Mouse (Mus musculus) liver, embryonic 15.5 days (tissue): Measurements from ENCODE around the gene Myo5c. TPM values are rescaled to one million over a fixed set of nuclear protein-coding genes. Genes with fewer than 3 reads are reported as not detected.

ENCODE experiments used
- ATAC-seq: fragments of 200-750 bp; cut with Nextera tagmentation; 2 replicates; pipeline ENCODE4 v1.8.0; 2017; ENCODE audit warnings: moderate number of reproducible peaks, mild to moderate bottlenecking, moderate library complexity; ENCODE audit not compliant: insufficient read depth
- H3K27ac ChIP-seq: fragments of 300-500 bp; sonication (generic); replicated peaks from 2 replicates; pipeline ENCODE4 v1.5.1; 2015; ENCODE audit warnings: mild to moderate bottlenecking, inconsistent platforms
- H3K27me3 ChIP-seq: fragments of 300-500 bp; sonication (generic); 2 replicates; pipeline ENCODE4 v1.6.1; 2015; ENCODE audit warnings: mild to moderate bottlenecking, inconsistent platforms
- H3K36me3 ChIP-seq: fragments of 300-500 bp; sonication (generic); replicated peaks from 2 replicates; pipeline ENCODE4 v1.6.1; 2015; ENCODE audit warnings: moderate library complexity, mild to moderate bottlenecking, inconsistent platforms
- H3K4me1 ChIP-seq: fragments of 300-500 bp; sonication (generic); replicated peaks from 2 replicates; pipeline ENCODE4 v1.6.1; 2015; ENCODE audit warnings: inconsistent platforms
- H3K4me2 ChIP-seq: fragments of 300-500 bp; sonication (generic); 2 replicates; pipeline ENCODE4 v1.6.1; 2015; ENCODE audit warnings: moderate library complexity, mild to moderate bottlenecking, inconsistent platforms
- H3K4me3 ChIP-seq: fragments of 300-500 bp; sonication (generic); replicated peaks from 2 replicates; pipeline ENCODE4 v1.5.1; 2015; ENCODE audit warnings: mild to moderate bottlenecking, inconsistent platforms
- H3K9ac ChIP-seq: fragments of 300-500 bp; sonication (generic); 2 replicates; pipeline ENCODE4 v1.6.1; 2015; ENCODE audit warnings: moderate library complexity, mild to moderate bottlenecking, inconsistent platforms
- H3K9me3 ChIP-seq: fragments of 300-500 bp; sonication (generic); replicated peaks from 2 replicates; pipeline ENCODE4 v1.6.1; 2016; ENCODE audit warnings: inconsistent platforms
- WGBS: fragments of 180-500 bp; shearing (Covaris S2); methylation state at CpG from one replicate; pipeline ENCODE4 v1.1.7; 2015; ENCODE audit warnings: mixed read lengths; ENCODE audit not compliant: insufficient replicate concordance; 5-methylcytosine and 5-hydroxymethylcytosine counted together
- polyA plus RNA-seq: library from polyadenylated mRNA; unstranded; fragments of >200 nt; fragmentation: Nextera tagmentation; extraction: Ambion mirVana; gene quantifications from 2 replicates; pipeline ENCODE4 v1.2.1, GENCODE M21; 2015

Myo5c gene
- polyA plus RNA-seq, 1 experiment from 2014 or later: 0.46 TPM

GRCm38 (mm10) chr9:75262235-75262826, 30.5 kb downstream of the Myo5c start:
- no peaks in the 10 kb centered on the region for H3K36me3 ChIP-seq
- no peak overlapping the region for H3K9ac ChIP-seq
- no peak for ATAC-seq
- no peaks in the 10 kb centered on the region for H3K9me3 ChIP-seq
- H3K27ac ChIP-seq: no peak overlapping the region
- no peak overlapping the region for H3K4me3 ChIP-seq
- no peaks in the 10 kb centered on the region for H3K4me1 ChIP-seq
- H3K27me3 ChIP-seq: no peaks in the 10 kb centered on the region
- 25% methylated on average over 8 of the region's 8 CpGs for WGBS
- H3K4me2 ChIP-seq: peak overlapping the region; percentile 25

- Histone ChIP-seq H3K4me1 (no peaks in the 10 kb centered on the region), H3K9ac (no peak overlapping the region), H3K4me3 (no peak overlapping the region), H3K27me3 (no peaks in the 10 kb centered on the region), H3K9me3 (no peaks in the 10 kb centered on the region), H3K4me2 (no peak overlapping the region), H3K27ac (no peak overlapping the region), H3K36me3 (no peaks in the 10 kb centered on the region)
- 29% methylated on average over 3 of the region's 3 CpGs for WGBS
- ATAC-seq: no peak; the same call in 1 of the 2 replicates
Observed at GRCm38 (mm10) chr9:75264008-75264718, 32.3 kb downstream of the Myo5c start.

- ATAC-seq: no peak
- Histone ChIP-seq H3K4me3 (no peak overlapping the region), H3K9me3 (no peaks in the 10 kb centered on the region), H3K4me1 (no peaks in the 10 kb centered on the region), H3K27ac (no peak overlapping the region), H3K36me3 (no peaks in the 10 kb centered on the region), H3K9ac (no peak overlapping the region), H3K4me2 (no peak overlapping the region), H3K27me3 (no peaks in the 10 kb centered on the region)
- 59% methylated on average over 6 of the region's 6 CpGs for WGBS
Observed at GRCm38 (mm10) chr9:75267147-75267546, 35.3 kb downstream of the Myo5c start.

GRCm38 (mm10) chr9:75270382-75270781, 38.6 kb downstream of the Myo5c start:
- H3K27me3 ChIP-seq: no peaks in the 10 kb centered on the region
- no peaks in the 10 kb centered on the region for H3K9me3 ChIP-seq
- no peak overlapping the region for H3K4me2 ChIP-seq
- H3K9ac ChIP-seq: no peak overlapping the region
- H3K4me1 ChIP-seq: no peaks in the 10 kb centered on the region
- WGBS: 43% methylated on average over 6 of the region's 6 CpGs
- no peaks in the 10 kb centered on the region for H3K36me3 ChIP-seq
- H3K4me3 ChIP-seq: no peak overlapping the region
- ATAC-seq: no peak
- no peak overlapping the region for H3K27ac ChIP-seq

GRCm38 (mm10) chr9:75271539-75271938, 39.7 kb downstream of the Myo5c start:
- 61% methylated on average over 8 of the region's 8 CpGs for WGBS
- Histone ChIP-seq H3K4me2 (no peak overlapping the region), H3K4me3 (no peak overlapping the region), H3K27ac (no peak overlapping the region), H3K9me3 (no peaks in the 10 kb centered on the region), H3K27me3 (no peaks in the 10 kb centered on the region), H3K4me1 (no peaks in the 10 kb centered on the region), H3K9ac (no peak overlapping the region), H3K36me3 (no peaks in the 10 kb centered on the region)
- ATAC-seq: no peak

GRCm38 (mm10) chr9:75273646-75274045, 41.8 kb downstream of the Myo5c start:
- H3K4me1 ChIP-seq: no peaks in the 10 kb centered on the region
- no peak overlapping the region for H3K27ac ChIP-seq
- no peaks in the 10 kb centered on the region for H3K9me3 ChIP-seq
- H3K4me3 ChIP-seq: no peak overlapping the region
- H3K27me3 ChIP-seq: no peaks in the 10 kb centered on the region
- no peak overlapping the region for H3K4me2 ChIP-seq
- WGBS: 62% methylated on average over 6 of the region's 6 CpGs
- H3K9ac ChIP-seq: no peak overlapping the region
- no peak for ATAC-seq
- no peaks in the 10 kb centered on the region for H3K36me3 ChIP-seq

GRCm38 (mm10) chr9:75274486-75274885, 42.7 kb downstream of the Myo5c start:
- no peak for ATAC-seq
- Histone ChIP-seq H3K4me2 (no peak overlapping the region), H3K27ac (no peak overlapping the region), H3K4me3 (no peak overlapping the region), H3K9me3 (no peaks in the 10 kb centered on the region), H3K27me3 (no peaks in the 10 kb centered on the region), H3K36me3 (no peaks in the 10 kb centered on the region), H3K9ac (no peak overlapping the region), H3K4me1 (no peaks in the 10 kb centered on the region)
- WGBS: 69% methylated on average over 5 of the region's 5 CpGs

- Histone ChIP-seq H3K36me3 (no peaks in the 10 kb centered on the region), H3K9me3 (no peaks in the 10 kb centered on the region), H3K27me3 (0 out of 2 replicates have a peak, but pooled peaks cover 2% of the 10 kb centered on the region), H3K27ac (no peak overlapping the region), H3K4me3 (no peak overlapping the region), H3K4me1 (no peaks in the 10 kb centered on the region), H3K4me2 (no peak overlapping the region), H3K9ac (no peak overlapping the region)
- WGBS: 84% methylated on average over 9 of the region's 9 CpGs
- no peak for ATAC-seq
Observed at GRCm38 (mm10) chr9:75275051-75275450, 43.2 kb downstream of the Myo5c start.

GRCm38 (mm10) chr9:75280814-75281213, 49.0 kb downstream of the Myo5c start:
- no peak overlapping the region for H3K27ac ChIP-seq
- 0 out of 2 replicates have a peak, but pooled peaks cover 10% of the 10 kb centered on the region for H3K27me3 ChIP-seq
- no peak overlapping the region for H3K9ac ChIP-seq
- H3K4me3 ChIP-seq: no peak overlapping the region
- H3K4me1 ChIP-seq: no peaks in the 10 kb centered on the region
- WGBS: 42% methylated on average over 5 of the region's 5 CpGs
- H3K36me3 ChIP-seq: no peaks in the 10 kb centered on the region
- H3K9me3 ChIP-seq: no peaks in the 10 kb centered on the region
- ATAC-seq: no peak
- H3K4me2 ChIP-seq: no peak overlapping the region

GRCm38 (mm10) chr9:75282179-75282578, 50.4 kb downstream of the Myo5c start:
- H3K9me3 ChIP-seq: no peaks in the 10 kb centered on the region
- no peak for ATAC-seq
- H3K27ac ChIP-seq: no peak overlapping the region
- no peak overlapping the region for H3K4me3 ChIP-seq
- 0 out of 2 replicates have a peak, but pooled peaks cover 10% of the 10 kb centered on the region for H3K27me3 ChIP-seq
- no peak overlapping the region for H3K4me2 ChIP-seq
- no peaks in the 10 kb centered on the region for H3K4me1 ChIP-seq
- no peak overlapping the region for H3K9ac ChIP-seq
- H3K36me3 ChIP-seq: no peaks in the 10 kb centered on the region
- 53% methylated on average over 2 of the region's 2 CpGs for WGBS

- H3K9ac ChIP-seq: no peak overlapping the region
- H3K36me3 ChIP-seq: no peaks in the 10 kb centered on the region
- 0 out of 2 replicates have a peak, but pooled peaks cover 10% of the 10 kb centered on the region for H3K27me3 ChIP-seq
- no peak overlapping the region for H3K27ac ChIP-seq
- H3K4me3 ChIP-seq: no peak overlapping the region
- 10% methylated on average over 3 of the region's 3 CpGs for WGBS
- H3K9me3 ChIP-seq: no peaks in the 10 kb centered on the region
- H3K4me1 ChIP-seq: no peaks in the 10 kb centered on the region
- H3K4me2 ChIP-seq: no peak overlapping the region
- no peak for ATAC-seq
Observed at GRCm38 (mm10) chr9:75282830-75283229, 51.0 kb downstream of the Myo5c start.
